Mouse (Mus musculus): ENCODE data around the gene Foxp1.

- no peak for TF ChIP-seq CTCF (IDR thresholded peaks at IDR 0.05; ENCODE audit: borderline replicate concordance, extremely low read depth, insufficient read depth, insufficient read length)
- TF ChIP-seq POLR2A (IDR thresholded peaks at IDR 0.05; ENCODE audit: borderline replicate concordance, extremely low read depth, insufficient read depth, insufficient read length, poor library complexity, severe bottlenecking): no peak
Observed at GRCm38 (mm10) chr6:99360581-99360980, 161.9 kb downstream of the Foxp1 start.

Data from brain, embryonic 14.5 days (tissue).